Mouse (Mus musculus): Measurements from ENCODE around the gene Ablim1.

DNA sequence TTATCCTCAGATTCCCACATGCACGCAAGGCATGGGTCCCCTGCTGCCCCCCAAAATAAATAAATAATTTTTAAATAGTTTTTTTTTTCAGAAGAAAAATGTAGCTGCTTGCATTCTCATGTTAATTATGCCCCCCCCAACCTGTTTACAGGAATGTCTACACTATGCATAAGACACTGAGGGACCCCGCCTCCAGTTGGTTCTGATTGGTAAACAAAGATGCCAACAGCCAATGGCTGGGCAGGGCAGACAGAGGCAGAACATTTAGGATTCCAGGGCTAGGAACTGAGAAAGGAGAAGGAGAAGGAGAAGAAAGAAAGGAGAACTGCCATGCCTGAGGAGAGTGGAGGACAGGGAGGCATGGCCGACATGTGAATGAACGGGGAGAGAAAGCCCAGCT lies 18.6 kb upstream of the Ablim1 start:
- TF ChIP-seq CTCF (IDR thresholded peaks at IDR 0.05; ENCODE audit: borderline replicate concordance, insufficient read depth, low read depth, low read length), result no peak
- no peak for TF ChIP-seq POLR2A (IDR thresholded peaks at IDR 0.05; ENCODE audit: borderline replicate concordance, insufficient read depth, low read length)

All from cerebellum, adult 2 months (tissue).